Mouse (Mus musculus) CD8-positive naive resting alpha-beta T cell, adult 2 months (primary cell): ENCODE measurements around the gene Zmym6.
A peak's percentile ranks its signal among the peaks of the same experiment; 100 is the strongest.

Experiments
- DNase-seq, 2 experiments: peaks; one replicate each; pipeline ENCODE4 v3.0.0; 2022; ENCODE audit warnings: low read depth in 2 of 2, low spot score in 2 of 2

The Zmym6 gene

GRCm38 (mm10) chr4:127123391-127123790 is 46.2 kb downstream of the Zmym6 start, which contains the start of gene Tmem35b:
Gene Tmem35b (plus strand): TSS chr4:127123691.
- DNase-seq = no peak

GRCm38 (mm10) chr4:127124331-127124730 is 47.1 kb downstream of the Zmym6 start:
- no peak for DNase-seq

- DNase-seq = peak; percentile 66 to 81
These were observed 48.8 kb downstream of the Zmym6 start for GRCm38 (mm10) chr4:127125834-127126463.

GRCm38 (mm10) chr4:127134687-127135086 is 57.5 kb downstream of the Zmym6 start:
- no peak for DNase-seq

GRCm38 (mm10) chr4:127137591-127137990 is 60.4 kb downstream of the Zmym6 start:
- no peak for DNase-seq

- DNase-seq = no peak
These were observed 61.3 kb downstream of the Zmym6 start for GRCm38 (mm10) chr4:127138486-127138885.

DNA sequence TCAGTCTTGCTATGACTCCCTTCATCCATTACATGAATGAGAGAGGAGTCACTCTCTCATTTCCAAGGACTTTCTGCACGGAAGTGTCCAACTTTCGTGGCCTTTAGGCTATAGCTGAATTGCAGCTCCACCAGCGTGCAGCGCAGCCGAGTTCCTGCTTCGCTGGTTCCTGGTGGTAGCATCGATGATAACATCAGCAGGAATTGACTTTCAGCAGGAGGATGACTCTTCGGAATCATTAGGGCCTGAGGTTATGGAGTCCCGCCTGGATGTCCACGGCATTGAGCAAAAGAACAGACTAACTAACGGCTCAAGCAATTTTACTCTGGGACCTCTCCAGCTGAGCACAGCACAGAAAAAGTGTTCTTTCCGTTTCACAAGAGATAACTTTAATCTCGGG is 72.8 kb downstream of the Zmym6 start:
- no peak for DNase-seq

DNA sequence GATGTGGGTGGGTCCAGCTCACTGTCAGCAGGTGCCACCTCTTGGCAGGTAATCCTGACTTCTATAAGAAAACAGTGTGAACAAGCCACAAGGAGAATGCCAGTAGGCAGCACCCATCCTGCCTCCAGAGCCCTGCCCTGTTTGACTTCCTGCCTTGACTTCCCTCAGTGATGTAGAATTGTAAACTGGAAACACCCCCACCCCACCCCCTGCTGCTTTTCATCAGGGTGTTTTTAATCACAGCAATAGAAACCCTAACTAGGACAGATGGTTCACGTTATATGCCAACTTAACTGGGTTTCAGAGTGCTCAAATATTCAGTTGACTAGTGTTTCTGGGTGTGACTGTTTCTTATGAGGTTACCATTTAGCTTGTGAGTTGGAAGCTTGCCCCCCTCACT is 76.2 kb downstream of the Zmym6 start:
- DNase-seq = no peak

DNA sequence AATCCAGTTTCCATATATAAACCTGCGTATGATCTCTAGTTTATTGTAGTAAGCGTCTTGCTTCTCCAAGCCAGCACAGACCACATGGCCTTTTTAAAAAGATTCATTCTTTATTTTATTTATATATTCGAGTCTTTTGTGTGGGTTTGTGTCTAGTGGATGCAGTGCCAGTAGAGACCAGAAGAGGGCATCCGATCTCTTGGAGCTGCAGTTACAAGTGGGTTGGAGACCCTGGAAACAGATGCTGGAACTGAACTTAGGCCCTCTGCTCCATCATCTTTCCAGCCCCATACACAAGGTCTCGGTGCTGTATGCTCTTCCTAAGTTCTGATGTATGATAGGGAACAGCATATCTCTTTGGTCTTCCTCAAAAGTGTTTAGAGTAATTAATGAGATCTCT is 78.6 kb downstream of the Zmym6 start:
- no peak for DNase-seq

DNA sequence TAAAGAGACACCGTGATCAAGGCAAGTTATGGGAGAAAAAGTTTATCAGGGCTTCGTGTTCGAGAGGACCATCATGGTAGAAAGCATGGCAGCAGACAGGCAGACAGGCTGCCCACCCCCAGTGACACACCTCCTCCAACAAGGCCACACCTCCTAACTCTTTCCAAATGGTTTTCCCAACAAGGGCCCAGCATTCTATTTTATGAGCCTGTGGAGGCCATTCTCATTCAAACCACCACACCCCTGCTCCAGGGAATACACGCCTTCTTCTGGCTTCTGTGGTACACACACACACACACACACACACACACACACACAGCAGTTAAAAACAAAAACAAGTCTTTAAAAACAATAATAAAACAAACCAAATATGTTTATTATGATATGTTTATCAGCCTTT is 80.6 kb downstream of the Zmym6 start:
- no peak for DNase-seq

DNA sequence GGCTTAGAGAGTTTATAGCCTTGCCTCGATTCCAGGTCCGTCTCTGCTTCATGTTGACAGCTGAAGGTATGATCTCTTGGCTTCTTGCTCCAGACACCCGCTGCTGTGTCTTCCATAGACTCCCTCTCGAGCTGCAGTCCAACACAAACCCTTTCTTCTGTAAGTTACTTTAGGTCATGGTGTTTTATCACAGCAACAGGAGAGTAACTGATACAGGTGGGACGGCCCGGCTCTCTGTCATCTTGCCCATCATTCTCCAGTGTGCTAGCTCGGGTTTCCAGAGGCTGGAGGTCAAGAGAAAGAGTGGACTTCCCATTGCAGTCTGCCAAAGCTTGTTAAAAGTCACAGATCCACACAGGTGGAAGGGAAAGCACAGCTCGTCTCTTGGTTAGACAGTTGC is 86.7 kb downstream of the Zmym6 start:
- DNase-seq = no peak

DNA sequence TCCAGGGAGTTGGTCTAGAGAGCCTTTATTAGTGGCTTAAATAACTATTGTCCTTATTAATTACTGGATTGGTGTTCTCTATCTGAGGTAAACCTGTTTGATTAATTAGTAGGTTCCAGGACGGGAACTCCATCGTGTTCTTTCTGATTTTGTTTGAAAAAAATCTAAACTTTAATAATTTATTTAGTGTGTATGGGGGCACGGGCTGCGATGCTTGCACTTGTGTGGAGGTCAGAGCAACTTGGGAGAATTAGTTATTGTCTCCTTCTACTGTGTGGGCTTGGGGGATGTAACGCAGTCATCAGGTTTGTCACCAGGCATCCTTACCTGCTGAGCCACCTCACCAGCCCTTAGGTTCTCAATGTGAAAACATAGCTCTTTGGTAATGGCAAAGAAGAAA is 89.9 kb downstream of the Zmym6 start:
- no peak for DNase-seq

DNA sequence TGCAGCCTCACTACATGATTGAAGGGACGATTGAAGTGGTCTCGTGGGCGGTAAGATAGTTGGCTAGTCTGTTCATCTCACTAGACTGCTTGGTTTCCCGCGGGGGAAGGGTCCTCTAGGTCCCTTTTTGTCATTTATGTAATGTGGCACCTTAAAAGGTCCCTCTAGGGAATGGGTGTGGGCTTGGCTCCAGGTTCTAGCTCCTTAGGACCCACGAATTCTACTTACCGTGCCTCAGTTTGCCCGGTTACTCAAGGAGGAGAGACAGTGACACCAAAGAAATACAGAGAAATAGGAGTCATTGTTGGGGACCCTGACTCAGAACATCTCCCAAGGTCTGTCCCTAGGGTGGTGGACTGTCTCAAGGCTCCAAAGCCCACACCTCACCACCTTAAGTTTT is 90.5 kb downstream of the Zmym6 start:
- DNase-seq = no peak

DNA sequence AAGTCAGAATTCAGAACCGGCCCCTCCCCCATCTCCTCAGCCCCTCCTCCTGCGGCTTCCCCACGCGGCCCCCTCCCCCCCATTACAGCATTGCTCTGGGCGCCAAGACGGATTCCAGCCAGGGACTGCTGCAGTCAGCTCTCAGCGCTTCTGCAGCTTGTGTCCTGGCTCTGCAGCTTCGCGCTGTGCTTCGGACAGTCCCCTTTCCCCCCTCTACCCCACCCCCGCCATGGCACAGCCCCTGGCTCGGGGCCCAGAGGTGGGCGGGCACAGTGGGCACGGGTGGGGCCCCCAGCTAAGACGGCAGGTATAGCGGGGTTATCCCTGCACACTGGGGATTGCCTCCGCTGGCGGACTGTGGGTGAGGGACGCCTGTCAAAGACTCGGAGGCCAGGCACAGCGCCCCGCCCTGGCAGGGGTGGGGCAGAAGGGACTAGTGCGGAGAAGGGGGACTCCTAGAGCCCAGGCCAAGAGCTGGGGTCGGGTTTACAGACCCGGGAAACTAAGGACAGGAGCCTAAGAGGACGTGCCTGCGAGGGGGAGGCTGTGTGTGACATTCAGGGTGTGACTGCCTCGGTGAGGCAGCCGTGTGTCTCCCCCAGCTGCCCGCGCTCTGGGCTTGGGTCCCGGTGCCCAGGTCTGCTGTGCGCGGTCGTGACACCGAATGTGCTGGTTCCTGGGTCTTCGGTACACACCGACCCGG is 91.2 kb downstream of the Zmym6 start:
- DNase-seq = peak; percentile 2 to 16

DNA sequence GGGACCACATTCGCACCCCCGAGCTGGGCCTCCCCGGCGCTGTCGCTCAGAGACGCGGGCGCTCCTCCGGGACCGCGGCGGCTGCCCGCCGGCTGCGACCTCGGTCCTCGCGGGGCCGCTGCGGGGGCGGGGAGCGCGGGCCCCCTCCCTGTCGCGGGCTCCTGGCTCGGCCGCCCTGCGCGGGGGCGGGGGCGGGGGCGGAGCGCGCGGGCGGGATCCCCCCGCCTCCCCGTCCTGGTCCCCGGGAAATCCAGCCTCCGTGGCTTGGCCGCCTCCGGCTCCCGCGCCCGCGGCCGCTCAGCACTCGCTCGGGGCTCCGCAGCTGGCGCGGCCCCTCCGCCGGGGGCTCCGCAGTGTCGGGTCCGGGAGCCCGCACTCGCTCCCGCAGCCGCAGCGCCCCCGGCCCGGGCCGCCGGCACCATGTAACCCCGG is 91.7 kb downstream of the Zmym6 start, which contains the start of gene Dlgap3:
Gene Dlgap3, plus strand, starts transcription at position 291 of the 432 bp plus-strand sequence.
- DNase-seq = no peak

GRCm38 (mm10) chr4:127169346-127170221 is 92.4 kb downstream of the Zmym6 start:
- no peak for DNase-seq

DNA sequence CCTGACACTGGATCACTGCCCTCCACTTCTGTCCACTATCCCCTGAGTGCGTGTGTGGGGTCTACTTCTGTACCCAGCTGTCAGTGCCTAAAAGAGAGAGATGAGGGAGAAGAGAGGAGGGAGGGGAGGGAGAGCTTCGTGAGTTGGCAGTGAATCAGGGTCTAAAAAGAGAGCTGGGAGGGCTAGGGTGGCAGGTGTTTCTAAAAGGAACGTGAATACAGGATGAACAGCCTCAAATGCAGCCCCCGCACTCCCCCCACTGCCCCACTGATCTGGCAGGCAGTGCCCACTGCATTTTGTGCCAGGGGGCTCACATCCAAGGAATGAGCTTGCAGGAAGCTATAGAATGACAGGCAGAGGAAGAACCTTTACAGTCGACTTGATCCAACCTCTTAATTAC is 93.7 kb downstream of the Zmym6 start:
- no peak for DNase-seq

- DNase-seq = no peak
These were observed 94.2 kb downstream of the Zmym6 start for GRCm38 (mm10) chr4:127171341-127171905.

DNA sequence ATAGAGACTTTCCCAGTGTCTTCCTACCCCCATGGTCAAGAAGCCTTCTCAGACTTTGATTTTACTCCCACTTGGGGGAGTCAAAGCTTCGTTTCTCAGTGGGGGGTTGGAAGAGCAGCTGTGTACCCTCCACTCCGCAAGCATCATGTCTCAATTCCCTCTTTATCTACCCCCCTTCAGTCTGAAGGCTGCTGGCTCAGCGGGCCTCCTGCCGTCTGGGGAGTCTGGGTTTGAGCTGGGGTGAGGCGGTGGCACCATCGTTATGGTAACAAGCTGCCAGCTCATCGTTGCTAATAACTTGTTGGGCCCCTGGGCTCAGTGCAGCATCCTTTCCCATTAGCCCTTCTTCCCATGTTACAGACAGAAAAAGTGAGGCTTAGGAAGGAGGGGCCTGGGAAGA is 94.9 kb downstream of the Zmym6 start:
- no peak for DNase-seq

DNA sequence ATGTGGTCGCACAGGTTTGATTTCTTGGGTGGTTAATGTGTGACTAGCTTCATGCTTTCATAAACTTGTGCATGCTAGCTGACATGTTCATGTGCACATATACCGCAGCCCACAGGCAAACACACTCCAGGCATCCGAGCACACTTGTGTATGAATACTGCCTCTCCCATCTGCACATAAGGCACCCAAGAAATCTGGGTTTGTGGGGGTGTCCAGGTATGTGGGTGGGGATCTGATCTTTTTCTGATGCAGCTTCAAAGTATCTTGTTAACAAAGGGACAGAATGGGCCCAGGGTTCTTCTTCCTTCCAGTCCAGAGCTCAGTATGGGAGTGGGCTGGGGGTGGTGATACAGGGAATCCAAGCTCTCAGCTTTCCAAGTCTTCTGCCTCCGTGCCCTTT is 95.4 kb downstream of the Zmym6 start:
- no peak for DNase-seq

DNA sequence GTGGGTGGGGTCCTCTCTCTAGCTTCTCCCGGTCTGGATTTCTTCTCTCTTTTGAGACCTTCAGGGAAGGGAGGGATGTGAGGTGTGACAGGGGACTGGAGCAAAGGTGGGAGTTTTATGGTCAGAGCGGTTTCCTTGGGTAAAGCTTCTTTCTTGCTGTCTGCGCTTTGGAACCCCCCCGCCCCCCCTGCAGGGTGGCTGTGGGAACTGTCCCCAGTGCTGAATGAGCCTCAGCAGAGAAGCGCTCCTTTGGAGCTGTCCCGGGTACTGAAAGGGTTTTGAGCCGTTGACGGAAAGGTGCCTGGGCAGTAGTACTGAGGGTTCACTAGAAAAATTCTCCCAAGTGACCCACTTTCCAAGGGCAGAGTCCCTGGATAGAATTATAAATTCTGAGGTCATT is 96.3 kb downstream of the Zmym6 start:
- DNase-seq = no peak
